Mouse (Mus musculus): ENCODE measurements around the gene E330034G19Rik. TPM values are rescaled to one million over a fixed set of nuclear protein-coding genes. Genes with fewer than 3 reads are reported as not detected.
"Not testable (repeated sequence)": the region's sequence is repeated elsewhere in the genome, so short reads cannot be mapped to it uniquely, and the experiment has no call there.

Gene E330034G19Rik
- polyA plus RNA-seq, 1 experiment from 2014 or later = not detected

GRCm38 (mm10) chr14:24347007-24347406 lies 54.0 kb downstream of the E330034G19Rik start:
- H3K4me2 ChIP-seq; H3K9ac ChIP-seq; H3K4me1 ChIP-seq (replicated peaks); ATAC-seq (ENCODE audit: insufficient read depth); H3K36me3 ChIP-seq (replicated peaks); H3K27ac ChIP-seq (replicated peaks); H3K27me3 ChIP-seq; H3K9me3 ChIP-seq (replicated peaks); H3K4me3 ChIP-seq (replicated peaks): not testable (repeated sequence)
- WGBS (ENCODE audit: insufficient replicate concordance) = 59% methylated on average over 3 of the region's 3 CpGs

GRCm38 (mm10) chr14:24358295-24358951 lies 65.4 kb downstream of the E330034G19Rik start:
- no peak overlapping the region for H3K9ac ChIP-seq
- H3K27me3 ChIP-seq = no peaks in the 10 kb centered on the region
- 50% methylated on average over 22 of the region's 22 CpGs for WGBS (ENCODE audit: insufficient replicate concordance)
- H3K9me3 ChIP-seq (replicated peaks) = no peaks in the 10 kb centered on the region
- no peak overlapping the region for H3K4me3 ChIP-seq (replicated peaks)
- H3K4me1 ChIP-seq (replicated peaks) = no peaks in the 10 kb centered on the region
- H3K36me3 ChIP-seq (replicated peaks) = no peaks in the 10 kb centered on the region
- no peak overlapping the region for H3K4me2 ChIP-seq
- ATAC-seq (ENCODE audit: insufficient read depth) = no peak
- H3K27ac ChIP-seq (replicated peaks) = no peak overlapping the region

Other genes with a start within 250 kb of the E330034G19Rik start
- 0.97 and 1.1 TPM in 2 replicates for gene Dlg5, start 47.3 kb upstream of the E330034G19Rik start, polyA plus RNA-seq (2015; fragmentation: Nextera tagmentation; extraction: Ambion mirVana)
- 5.9 and 6.5 TPM in 2 replicates for gene Polr3a, start 193.8 kb downstream of the E330034G19Rik start, polyA plus RNA-seq (2015; fragmentation: Nextera tagmentation; extraction: Ambion mirVana)
- gene Rps24, start 193.9 kb downstream of the E330034G19Rik start, polyA plus RNA-seq (2015; fragmentation: Nextera tagmentation; extraction: Ambion mirVana) = 313 and 420 TPM in 2 replicates

Data from liver, embryonic 15.5 days (tissue).